Mouse (Mus musculus) left cerebral cortex, postnatal 10 days (tissue): ENCODE measurements at regions not wholly inside any gene's neighbourhood (a gene's known extent, or its start where the extent isn't known, plus 50 kb on each side); places are given as distances from the start of the nearest gene placed in this dataset.
"Not testable (repeated sequence)": the region's sequence is repeated elsewhere in the genome, so short reads cannot be mapped to it uniquely, and the experiment has no call there.

ENCODE experiments used
- DNase-seq, 2 experiments: peaks; one replicate each; pipeline ENCODE4 v3.0.0; 2021 to 2022; ENCODE audit warnings: low spot score in 2 of 2, mixed read lengths in 1 of 2; ENCODE audit errors: extremely low spot score in 1 of 2
- intact Hi-C: fragments of 180-260 bp; cut with DNase I; formaldehyde crosslinking; loops from one replicate; pipeline ENCODE4 v1.15.1; 2025

DNA sequence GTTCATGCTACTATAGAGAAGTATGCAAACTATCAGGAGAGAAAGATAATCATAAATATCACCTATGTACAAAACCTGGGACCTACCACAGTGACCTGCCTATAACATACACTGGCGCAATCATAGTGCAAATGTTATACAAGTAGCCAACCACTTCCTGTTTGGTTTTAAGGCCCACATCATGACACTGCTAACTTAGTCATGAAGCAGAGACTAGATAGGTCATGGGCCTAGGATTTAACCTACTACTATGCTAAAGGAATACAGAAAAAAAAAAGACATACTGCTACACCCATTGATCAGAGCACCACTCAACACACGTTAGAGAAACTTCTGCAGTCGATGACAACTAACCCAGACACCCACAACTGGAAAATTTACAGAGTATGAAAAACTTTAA lies 498.6 kb upstream of the Acvr2a start:
- intact Hi-C loops, result no loop called here
- DNase-seq, result no peak

DNA sequence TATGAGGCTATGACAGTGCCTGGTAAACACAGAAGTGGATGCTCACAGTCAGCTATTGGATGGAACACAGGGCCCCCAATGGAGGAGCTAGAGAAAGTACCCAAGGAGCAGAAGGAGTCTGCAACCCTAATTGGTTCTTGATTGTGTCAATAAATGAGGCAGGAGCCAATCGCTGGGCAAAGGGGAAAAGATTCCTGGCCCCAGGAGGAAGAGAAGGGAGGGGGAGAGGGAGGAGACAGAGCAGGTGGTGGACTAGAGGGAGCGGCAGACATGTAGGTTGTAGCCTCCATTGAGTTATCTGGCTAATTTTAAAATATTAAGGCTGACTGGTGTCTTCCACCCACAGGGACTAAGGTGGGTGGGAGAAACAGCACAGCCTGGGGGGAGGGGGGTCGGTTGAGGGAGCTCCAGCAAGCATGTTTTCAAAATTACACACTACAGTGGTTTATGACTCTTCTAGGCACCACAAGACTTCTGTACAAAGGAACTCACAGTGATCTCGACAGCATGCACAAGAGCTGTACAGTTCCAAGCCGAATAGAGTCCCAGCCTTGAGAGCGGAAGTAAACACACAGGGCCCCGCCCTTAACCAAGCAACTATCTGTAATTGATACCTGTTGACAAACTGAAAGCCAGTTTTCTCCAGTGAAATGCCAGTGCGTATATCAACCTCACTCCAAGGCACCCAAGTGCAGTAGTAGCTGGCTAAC lies 497.6 kb upstream of the Acvr2a start:
- no peak for DNase-seq

DNA sequence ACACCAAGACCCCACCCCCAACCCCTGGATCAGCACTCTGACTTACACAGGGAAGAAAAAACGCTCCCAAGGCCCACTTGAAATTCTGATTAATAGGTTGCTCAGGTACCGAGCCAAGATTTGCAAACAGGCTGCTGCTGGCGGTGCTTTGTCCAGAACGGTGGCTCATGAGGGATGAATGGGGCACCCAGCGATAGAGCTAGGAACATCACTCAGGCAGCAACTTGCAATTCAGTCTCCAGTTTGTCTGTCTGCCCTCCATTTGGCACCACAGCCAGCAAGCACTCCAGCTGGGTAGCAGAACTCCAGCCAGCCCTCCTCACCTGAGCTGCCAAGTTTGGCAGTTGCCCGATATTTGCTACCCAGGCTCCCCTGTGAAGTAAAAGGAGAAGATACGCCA lies 496.1 kb upstream of the Acvr2a start:
- intact Hi-C loops, result no loop called here
- DNase-seq, result no peak

More for the DNA sequence above, 497.6 kb upstream of the Acvr2a start:
- intact Hi-C loops, result no loop called here

DNA sequence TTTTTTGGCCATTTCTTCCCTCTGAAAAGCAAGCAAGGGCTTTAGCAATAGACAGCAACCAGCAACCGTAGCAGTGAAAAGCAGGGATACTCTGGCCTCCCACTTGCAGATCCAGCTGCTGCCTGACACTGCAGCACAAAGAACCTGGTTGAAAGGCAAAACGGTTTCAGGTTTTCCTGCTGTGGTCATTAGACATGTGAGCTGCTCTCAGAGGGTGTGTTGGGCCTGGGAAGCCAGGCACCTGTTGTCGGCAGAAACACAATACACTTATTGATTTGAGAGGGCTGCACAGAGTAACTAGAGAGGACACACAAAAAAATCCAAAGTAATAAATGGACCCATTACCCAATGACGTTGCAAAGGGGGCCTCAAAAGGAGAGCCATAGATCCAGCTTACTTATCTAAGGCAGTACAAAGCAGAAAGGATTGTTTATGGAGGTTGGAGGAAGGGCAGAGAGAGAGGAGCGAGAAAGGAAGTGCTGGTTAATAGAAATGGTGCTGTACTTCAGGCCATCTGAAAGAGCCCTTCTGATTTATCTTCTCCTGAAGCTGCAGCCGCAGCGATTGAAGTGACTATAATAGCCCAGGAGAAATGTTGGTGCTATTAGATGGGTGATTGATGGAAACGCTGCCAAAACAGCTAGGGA lies 495.4 kb upstream of the Acvr2a start:
- DNase-seq, result no peak
- intact Hi-C loops, result no loop called here

DNA sequence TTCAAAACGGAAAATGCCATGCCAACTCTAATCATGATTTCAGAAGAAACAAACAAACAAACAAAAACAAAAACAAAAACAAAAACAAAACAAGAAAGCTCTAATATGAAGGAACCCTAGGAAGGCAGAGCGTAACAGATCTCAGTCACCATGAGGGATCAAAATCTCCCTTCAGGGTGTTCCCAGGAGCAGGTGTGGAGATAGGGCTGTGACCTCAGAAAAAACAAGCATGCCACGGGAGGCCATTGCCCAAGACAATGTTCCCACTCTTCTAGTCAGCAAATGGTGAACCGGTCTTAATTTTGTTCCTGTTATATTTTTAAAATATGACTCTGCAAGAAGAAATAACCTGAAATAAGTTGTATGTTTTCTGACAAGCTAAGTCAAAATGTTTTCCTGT lies 492.4 kb upstream of the Acvr2a start:
- intact Hi-C loops, result no loop called here

DNA sequence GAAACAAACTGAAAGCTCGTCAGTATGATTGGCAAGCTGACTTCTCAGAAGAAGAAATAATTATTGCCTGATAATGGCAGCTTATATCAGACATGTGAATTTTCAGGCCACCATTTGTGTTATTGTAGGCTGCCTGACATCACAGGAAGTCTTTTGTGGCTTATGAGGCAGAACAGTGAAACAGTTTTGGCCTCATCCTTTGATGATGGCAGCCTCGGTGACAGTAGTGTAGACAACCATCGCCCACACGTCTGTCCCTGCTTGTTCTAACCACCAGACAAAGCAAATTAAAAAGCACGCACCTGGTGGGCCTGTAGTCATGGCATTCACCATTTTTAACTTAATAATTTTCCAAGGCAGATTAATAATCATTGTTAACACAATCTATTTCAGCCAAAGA lies 491.6 kb upstream of the Acvr2a start:
- intact Hi-C loops, result no loop called here
- DNase-seq, result no peak

More for the DNA sequence above, 492.4 kb upstream of the Acvr2a start:
- no peak for DNase-seq

DNA sequence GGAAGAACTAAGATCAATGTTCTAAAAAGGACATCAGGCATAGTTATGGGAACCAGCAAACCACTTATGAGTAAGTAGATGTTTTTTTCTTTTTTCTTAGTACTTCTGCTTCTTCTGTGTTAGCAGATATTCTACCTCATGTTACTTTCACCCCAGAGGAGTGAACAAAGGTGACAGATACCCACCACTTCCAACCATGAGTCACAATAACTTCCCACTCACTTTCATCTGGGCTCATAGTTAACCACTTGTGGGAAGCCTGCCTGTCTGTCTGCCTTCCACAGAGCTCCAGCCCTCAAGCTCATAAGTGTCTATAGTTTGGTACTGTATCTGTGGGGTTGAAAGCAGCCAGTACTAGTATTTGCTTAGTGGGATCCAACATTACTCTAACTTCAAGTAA lies 485.7 kb upstream of the Acvr2a start:
- intact Hi-C loops, result no loop called here
- DNase-seq, result no peak

DNA sequence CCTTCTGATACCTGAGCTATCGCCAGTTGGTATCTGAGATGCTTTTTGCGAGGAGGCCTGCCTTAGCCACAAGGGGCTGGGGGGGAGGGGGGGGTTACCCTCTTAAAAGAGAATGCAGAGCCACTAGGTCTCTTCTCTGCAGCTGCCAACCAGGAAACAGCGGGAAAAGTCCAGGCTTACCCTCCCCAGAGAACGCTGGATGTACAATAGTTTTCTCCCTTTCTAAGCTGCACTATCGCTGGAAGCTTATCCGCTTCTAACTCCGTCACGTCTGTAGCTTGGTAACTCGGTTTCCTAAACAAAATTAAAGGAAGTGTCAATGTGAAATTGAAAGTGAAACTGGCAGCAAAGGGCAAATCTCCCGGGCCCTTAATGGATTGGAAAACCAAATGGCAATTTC lies 481.1 kb upstream of the Acvr2a start:
- DNase-seq, result no peak
- intact Hi-C loops, result no loop called here

DNA sequence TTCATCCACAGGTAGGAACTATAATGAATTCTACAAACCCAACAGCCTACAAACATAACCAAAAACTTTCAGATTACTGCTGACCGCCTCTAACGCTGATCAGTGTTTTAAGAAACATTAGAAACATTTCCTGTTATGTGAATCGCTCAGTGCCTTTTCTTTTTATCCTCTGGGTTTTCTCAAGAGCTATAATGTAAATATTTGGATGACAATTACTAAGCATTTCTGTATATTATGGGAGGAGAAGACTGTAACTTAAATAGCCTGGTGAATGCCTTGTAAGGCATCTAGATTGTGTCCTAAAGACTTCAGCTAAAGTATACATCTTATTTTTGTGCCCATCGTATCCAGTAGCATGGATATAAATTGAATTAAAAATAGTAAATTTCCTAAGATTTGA lies 465.9 kb upstream of the Acvr2a start:
- intact Hi-C loops, result no loop called here

DNA sequence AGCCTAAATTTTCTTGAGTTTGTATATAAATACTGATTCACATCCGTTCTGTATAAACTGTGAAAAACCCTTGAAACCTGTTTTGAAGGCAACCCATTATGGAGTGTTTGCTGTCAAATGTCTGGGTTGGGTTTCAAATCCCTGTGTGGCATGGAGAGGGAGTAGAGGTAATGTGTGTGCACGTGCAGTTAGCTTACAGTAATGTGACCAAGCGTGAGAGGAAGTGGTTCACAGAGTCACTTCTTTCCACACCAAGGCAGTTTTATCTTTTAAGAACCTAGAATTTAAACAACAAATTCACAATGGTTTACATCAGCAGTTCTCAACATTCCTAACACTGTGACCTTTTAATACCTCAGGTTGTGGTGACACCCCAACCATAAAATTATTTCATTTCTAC lies 464.1 kb upstream of the Acvr2a start:
- intact Hi-C loops, result no loop called here

More for the DNA sequence above, 465.9 kb upstream of the Acvr2a start:
- no peak for DNase-seq

DNA sequence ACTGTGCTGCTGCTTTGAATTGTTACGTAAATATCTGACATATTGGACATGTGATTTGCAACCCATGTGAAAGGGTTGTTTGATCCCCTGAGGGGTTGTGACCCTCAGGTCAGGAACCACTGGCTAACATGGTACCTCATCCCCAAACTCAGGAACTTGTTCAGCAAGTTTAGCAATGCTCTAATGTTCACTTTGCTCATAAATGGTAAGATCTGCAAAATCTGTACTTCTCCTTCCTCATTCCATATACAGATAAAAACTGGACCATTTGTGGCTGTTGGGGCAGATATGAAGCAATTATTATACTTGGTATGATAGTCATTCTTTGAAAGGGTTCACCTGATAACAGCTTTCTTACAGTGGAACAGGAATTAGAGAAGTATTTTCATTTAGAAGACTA lies 463.7 kb upstream of the Acvr2a start:
- DNase-seq, result no peak
- intact Hi-C loops, result no loop called here

More for the DNA sequence above, 464.1 kb upstream of the Acvr2a start:
- no peak for DNase-seq

DNA sequence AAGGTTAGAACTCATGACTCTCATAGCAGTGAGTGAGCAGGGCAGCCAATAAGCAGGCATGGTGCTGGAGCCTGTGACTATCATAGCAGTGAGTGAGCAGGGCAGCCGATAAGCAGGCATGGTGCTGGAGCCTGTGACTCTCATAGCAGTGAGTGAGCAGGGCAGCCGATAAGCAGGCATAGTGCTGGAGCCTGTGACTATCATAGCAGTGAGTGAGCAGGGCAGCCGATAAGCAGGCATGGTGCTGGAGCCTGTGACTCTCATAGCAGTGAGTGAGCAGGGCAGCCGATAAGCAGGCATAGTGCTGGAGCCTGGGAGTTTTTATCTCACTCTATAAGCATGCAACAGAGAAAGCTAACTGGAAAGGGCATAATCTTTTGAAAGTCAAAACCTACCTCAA lies 442.3 kb upstream of the Acvr2a start:
- DNase-seq, intact Hi-C loops: not testable (repeated sequence)

DNA sequence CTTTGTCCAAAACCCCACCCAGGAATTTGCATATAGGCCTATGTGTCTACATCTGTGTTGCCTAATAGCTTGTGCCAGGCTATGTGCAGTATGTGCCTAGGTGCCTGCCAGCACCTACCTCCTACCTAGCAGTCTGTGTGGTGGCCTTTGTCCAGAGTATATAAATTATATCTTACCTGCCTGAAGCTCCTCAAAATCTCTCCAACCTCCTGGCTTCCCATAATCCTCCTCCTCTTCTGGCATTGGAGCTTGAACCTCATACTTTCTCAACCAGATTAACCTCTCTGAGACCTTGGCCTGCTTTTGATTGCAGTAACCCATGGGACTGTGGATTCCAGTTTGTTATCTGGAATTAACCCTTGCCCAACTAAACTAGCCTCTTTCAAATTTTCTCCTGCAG lies 440.8 kb upstream of the Acvr2a start:
- DNase-seq, result no peak
- intact Hi-C loops, result no loop called here

DNA sequence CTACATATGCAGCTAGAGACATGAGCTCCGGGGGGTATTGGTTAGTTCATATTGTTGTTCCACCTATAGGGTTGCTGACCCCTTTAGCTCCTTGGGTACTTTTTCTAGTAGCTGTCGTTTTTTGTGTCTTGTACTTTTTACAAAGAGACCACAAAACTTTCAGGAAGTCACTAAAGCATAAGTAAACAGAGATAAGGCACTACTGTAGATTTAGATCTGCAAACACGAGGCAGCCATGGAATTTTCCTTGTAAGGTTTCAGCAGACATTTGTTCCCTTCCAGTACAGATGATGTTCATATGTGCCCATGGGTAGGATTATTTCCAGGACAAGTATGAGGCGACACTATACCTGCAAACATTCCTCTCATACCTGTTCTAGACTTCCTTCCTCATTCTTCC lies 439.6 kb upstream of the Acvr2a start:
- intact Hi-C loops, result no loop called here
- no peak for DNase-seq

DNA sequence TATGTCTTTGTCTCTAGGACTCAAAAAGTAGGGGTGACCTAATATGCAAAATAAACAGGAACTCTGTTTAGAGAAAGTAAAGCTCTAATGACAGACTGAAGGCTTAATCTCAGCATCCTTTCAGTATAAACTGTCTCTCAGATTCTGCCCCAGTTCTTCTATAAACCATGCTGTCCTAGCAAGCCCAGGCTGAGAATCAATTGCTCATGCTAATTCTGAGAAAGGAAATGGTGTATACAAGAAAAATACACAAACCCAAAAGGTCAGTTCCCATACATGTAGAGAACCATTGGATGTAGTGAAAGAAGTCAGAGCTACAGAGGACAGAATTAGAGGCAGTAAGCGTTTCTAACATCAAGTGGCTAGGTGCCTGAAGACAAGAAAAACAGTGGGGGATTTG lies 435.7 kb upstream of the Acvr2a start:
- intact Hi-C loops, result no loop called here
- DNase-seq, result no peak

DNA sequence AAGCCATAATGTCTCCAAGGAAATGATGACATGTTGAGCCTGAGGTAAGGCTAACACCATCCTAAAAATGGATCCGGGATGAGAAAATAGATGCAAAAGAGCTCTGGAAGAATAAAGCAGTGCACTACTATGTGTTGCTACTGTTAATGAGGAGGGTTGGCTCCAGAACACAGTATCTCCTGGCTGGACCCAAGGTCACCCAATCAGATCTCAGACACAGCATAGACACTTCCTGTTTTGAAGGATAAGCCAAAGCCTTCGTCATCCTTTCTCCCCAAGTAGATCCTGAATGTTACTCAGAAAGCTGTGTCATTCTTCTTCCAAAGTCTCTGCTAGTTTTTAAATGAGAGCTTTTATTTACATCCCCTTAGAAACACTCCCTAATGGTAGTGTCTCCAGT lies 435.2 kb upstream of the Acvr2a start:
- intact Hi-C loops, result no loop called here

DNA sequence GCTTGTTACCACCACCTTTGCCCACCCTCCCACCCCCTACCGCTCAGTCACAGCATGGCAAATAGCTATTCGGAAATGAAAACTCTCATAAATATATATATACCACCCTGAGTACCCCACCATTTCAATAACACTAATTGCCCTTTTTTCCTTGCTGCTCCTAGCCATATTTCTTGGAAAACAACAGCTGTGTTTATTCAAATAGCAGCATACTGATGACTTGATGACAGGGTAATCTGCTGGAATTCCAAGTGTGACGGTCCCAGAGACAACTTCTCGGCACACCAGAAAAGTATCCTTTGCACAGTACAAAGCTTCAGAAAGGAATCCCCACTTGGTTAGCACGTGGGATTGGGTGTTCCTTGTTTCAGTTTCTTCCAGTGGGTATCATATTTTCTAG lies 433.8 kb upstream of the Acvr2a start:
- intact Hi-C loops, result no loop called here
- DNase-seq, result no peak

More for the DNA sequence above, 435.2 kb upstream of the Acvr2a start:
- DNase-seq, result no peak

DNA sequence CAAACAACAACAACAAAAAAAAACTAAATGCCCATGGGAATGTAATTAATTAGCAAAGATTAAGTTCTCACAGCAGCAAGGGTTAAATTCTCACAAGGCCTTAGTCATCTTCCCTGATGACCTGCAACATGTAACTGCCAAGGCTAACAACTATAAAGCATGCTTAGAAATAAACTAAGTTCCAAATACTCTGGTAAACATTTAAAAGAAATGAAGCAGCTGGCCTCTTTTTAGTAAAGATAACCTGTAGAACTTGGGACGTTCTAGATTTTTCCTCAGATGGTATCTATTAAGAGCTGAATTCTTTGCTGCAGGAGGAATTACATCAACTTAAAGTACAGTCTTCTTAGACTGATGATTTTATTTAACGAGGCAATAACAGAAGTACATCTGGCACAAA lies 433.1 kb upstream of the Acvr2a start:
- intact Hi-C loops, result no loop called here
- no peak for DNase-seq

DNA sequence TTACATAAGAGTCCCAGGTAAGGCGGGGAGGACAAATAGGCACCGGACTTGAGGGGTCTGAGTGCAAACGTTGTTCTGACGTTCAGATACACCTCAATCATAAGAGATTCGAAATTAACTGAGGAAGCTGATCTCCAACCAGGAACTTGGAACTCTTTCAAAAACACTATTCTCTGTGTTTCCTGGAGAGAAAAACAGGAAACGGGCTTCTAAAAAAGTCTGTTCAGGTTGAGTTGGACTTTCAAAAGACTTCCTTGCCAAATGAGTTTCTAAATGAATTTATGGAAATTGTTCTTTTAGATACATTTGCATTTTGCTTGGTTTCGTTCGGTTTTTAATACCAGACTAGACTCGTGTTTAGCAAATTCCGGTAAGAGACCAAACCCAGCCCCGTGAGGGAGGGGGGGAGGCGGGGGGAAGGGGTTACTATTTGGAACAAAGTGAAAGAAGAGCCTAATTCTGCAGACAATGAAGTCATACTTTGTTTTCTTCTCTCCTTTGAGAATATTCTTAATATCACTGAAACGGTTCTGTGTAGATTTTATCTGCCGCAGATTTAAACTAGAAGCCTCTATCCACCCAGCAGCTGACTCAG lies 432.3 kb upstream of the Acvr2a start:
- intact Hi-C loops, result no loop called here
- no peak for DNase-seq

DNA sequence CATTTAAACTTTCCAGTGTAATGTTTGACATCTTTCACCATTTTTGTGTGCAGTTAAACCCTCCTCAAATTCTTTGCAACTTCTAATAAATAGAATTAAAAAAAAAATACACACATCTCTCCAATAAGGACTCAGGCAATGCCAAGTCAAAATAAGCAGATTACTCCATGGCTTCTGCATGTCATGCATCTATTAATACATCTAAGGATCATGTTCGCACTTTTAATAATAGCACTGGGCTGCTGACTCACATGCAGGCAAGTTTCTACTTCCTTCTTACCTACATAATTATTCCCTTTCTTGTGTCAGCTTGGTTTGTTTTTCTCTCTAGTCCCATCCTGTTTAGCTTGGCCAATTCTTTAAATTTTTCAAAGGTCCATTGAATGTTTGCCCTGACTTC lies 415.4 kb upstream of the Acvr2a start:
- intact Hi-C loops, result no loop called here
- no peak for DNase-seq
